Mouse (Mus musculus): ENCODE measurements around the gene Myo6. TPM values are rescaled to one million over a fixed set of nuclear protein-coding genes. Genes with fewer than 3 reads are reported as not detected.

The Myo6 gene
- polyA plus RNA-seq, 1 experiment from 2014 or later, result 63.8 TPM

Other genes starting within 250 kb of the Myo6 start
- 6.9 and 7.2 TPM in 2 replicates for gene Filip1, start 152.2 kb upstream of the Myo6 start, polyA plus RNA-seq (2014; fragmentation: Nextera tagmentation; extraction: Ambion mirVana)
- gene Senp6, start 98.1 kb upstream of the Myo6 start, polyA plus RNA-seq (2014; fragmentation: Nextera tagmentation; extraction: Ambion mirVana), result 57.8 and 58.1 TPM in 2 replicates

Data from intestine, embryonic 14.5 days (tissue).